Mouse (Mus musculus): ENCODE measurements around the gene Fggy.

Gene Fggy

GRCm38 (mm10) chr4:95590878-95591277, 33.6 kb downstream of the Fggy start:
- no peak for DNase-seq (ENCODE audit: low spot score)

GRCm38 (mm10) chr4:95597208-95597607, 39.9 kb downstream of the Fggy start:
- DNase-seq (ENCODE audit: low spot score) = no peak

- DNase-seq (ENCODE audit: low spot score) = no peak
These were observed 44.5 kb downstream of the Fggy start for GRCm38 (mm10) chr4:95601776-95602175.

- DNase-seq (ENCODE audit: low spot score) = no peak
These were observed 45.9 kb downstream of the Fggy start for GRCm38 (mm10) chr4:95603254-95603653.

- DNase-seq (ENCODE audit: low spot score) = no peak
These were observed 53.4 kb downstream of the Fggy start for GRCm38 (mm10) chr4:95610663-95611062.

GRCm38 (mm10) chr4:95611390-95611789, 54.1 kb downstream of the Fggy start:
- DNase-seq (ENCODE audit: low spot score) = no peak

GRCm38 (mm10) chr4:95621046-95621445, 63.7 kb downstream of the Fggy start:
- peak; percentile 17 for DNase-seq (ENCODE audit: low spot score)

- DNase-seq (ENCODE audit: low spot score) = no peak
These were observed 67.4 kb downstream of the Fggy start for GRCm38 (mm10) chr4:95624696-95625095.

- peak; percentile 14 for DNase-seq (ENCODE audit: low spot score)
These were observed 68.3 kb downstream of the Fggy start for GRCm38 (mm10) chr4:95625651-95626050.

GRCm38 (mm10) chr4:95626186-95626585, 68.9 kb downstream of the Fggy start:
- no peak for DNase-seq (ENCODE audit: low spot score)

GRCm38 (mm10) chr4:95634903-95635302, 77.6 kb downstream of the Fggy start:
- no peak for DNase-seq (ENCODE audit: low spot score)

- DNase-seq (ENCODE audit: low spot score) = peak; percentile 81
These were observed 79.8 kb downstream of the Fggy start for GRCm38 (mm10) chr4:95636937-95637749.

GRCm38 (mm10) chr4:95638063-95638462, 80.8 kb downstream of the Fggy start:
- DNase-seq (ENCODE audit: low spot score) = no peak

GRCm38 (mm10) chr4:95640831-95641230, 83.5 kb downstream of the Fggy start:
- DNase-seq (ENCODE audit: low spot score) = no peak

- DNase-seq (ENCODE audit: low spot score) = no peak
These were observed 86.7 kb downstream of the Fggy start for GRCm38 (mm10) chr4:95644048-95644447.

- DNase-seq (ENCODE audit: low spot score) = no peak
These were observed 91.7 kb downstream of the Fggy start for GRCm38 (mm10) chr4:95648801-95649551.

- DNase-seq (ENCODE audit: low spot score) = no peak
These were observed 92.2 kb downstream of the Fggy start for GRCm38 (mm10) chr4:95649552-95649905.

- DNase-seq (ENCODE audit: low spot score) = no peak
These were observed 92.7 kb downstream of the Fggy start for GRCm38 (mm10) chr4:95649980-95650379.

- DNase-seq (ENCODE audit: low spot score) = no peak
These were observed 94.7 kb downstream of the Fggy start for GRCm38 (mm10) chr4:95652044-95652443.

- DNase-seq (ENCODE audit: low spot score) = no peak
These were observed 96.1 kb downstream of the Fggy start for GRCm38 (mm10) chr4:95653296-95653912.

GRCm38 (mm10) chr4:95653913-95654301, 96.6 kb downstream of the Fggy start:
- no peak for DNase-seq (ENCODE audit: low spot score)

GRCm38 (mm10) chr4:95659024-95659423, 101.7 kb downstream of the Fggy start:
- no peak for DNase-seq (ENCODE audit: low spot score)

GRCm38 (mm10) chr4:95663596-95663995, 106.3 kb downstream of the Fggy start:
- DNase-seq (ENCODE audit: low spot score) = no peak

Measured in adipocyte (in vitro differentiated cells).